Mouse (Mus musculus) midbrain, embryonic 11.5 days (tissue): ENCODE measurements around the gene Rbm17. TPM values are rescaled to one million over a fixed set of nuclear protein-coding genes. Genes with fewer than 3 reads are reported as not detected.
A peak's percentile ranks its signal among the peaks of the same experiment; 100 is the strongest.

Experiments used
- ATAC-seq: fragments of 200-750 bp; cut with Nextera tagmentation; 2 replicates; pipeline ENCODE4 v1.8.0; 2017; ENCODE audit warnings: moderate TSS enrichment, moderate library complexity; ENCODE audit not compliant: low FRiP score
- DNase-seq: peaks from one replicate; pipeline ENCODE4 v3.0.0; 2015; ENCODE audit warnings: low spot score; ENCODE audit errors: missing footprints
- H3K27ac ChIP-seq: fragments of 300-500 bp; sonication (generic); 2 replicates; pipeline ENCODE4 v1.5.1; 2014; ENCODE audit warnings: low read depth, low read length
- H3K27me3 ChIP-seq: fragments of 300-500 bp; sonication (generic); 2 replicates; pipeline ENCODE4 v1.6.1; 2014; ENCODE audit warnings: mild to moderate bottlenecking, low read length, moderate library complexity, mixed read lengths; ENCODE audit not compliant: control insufficient read depth, insufficient read depth
- H3K36me3 ChIP-seq: fragments of 300-500 bp; sonication (generic); 2 replicates; pipeline ENCODE4 v1.6.1; 2014; ENCODE audit warnings: mild to moderate bottlenecking, low read length, moderate library complexity, mixed read lengths; ENCODE audit not compliant: control insufficient read depth, insufficient read depth
- H3K4me1 ChIP-seq: fragments of 300-500 bp; sonication (generic); 2 replicates; pipeline ENCODE4 v1.6.1; 2014; ENCODE audit warnings: low read length; ENCODE audit not compliant: control insufficient read depth, insufficient read depth
- H3K4me2 ChIP-seq: fragments of 300-500 bp; sonication (generic); 2 replicates; pipeline ENCODE4 v1.6.1; 2014; ENCODE audit warnings: mild to moderate bottlenecking, moderate library complexity
- H3K4me3 ChIP-seq: fragments of 300-500 bp; sonication (generic); 2 replicates; pipeline ENCODE4 v1.5.1; 2014; ENCODE audit warnings: low read depth, low read length
- H3K9ac ChIP-seq: fragments of 300-500 bp; sonication (generic); 2 replicates; pipeline ENCODE4 v1.6.1; 2014; ENCODE audit warnings: low read length
- H3K9me3 ChIP-seq: fragments of 300-500 bp; sonication (generic); 2 replicates; pipeline ENCODE4 v1.6.1; 2016; ENCODE audit warnings: low read length; ENCODE audit not compliant: control insufficient read depth
- WGBS: fragments of 180-500 bp; shearing (Covaris S2); extraction: QIAGEN DNeasy Blood & Tissue Kit; methylation state at CpG from one replicate; pipeline ENCODE4 v1.1.7; 2014; 5-methylcytosine and 5-hydroxymethylcytosine counted together
- polyA plus RNA-seq: library from polyadenylated mRNA; unstranded; fragments of >200 nt; fragmentation: Nextera tagmentation; extraction: Ambion mirVana; gene quantifications from 2 replicates; pipeline ENCODE4 v1.2.1, GENCODE M21; 2014

Gene Rbm17
- 187 and 205 TPM in 2 replicates for polyA plus RNA-seq

DNA sequence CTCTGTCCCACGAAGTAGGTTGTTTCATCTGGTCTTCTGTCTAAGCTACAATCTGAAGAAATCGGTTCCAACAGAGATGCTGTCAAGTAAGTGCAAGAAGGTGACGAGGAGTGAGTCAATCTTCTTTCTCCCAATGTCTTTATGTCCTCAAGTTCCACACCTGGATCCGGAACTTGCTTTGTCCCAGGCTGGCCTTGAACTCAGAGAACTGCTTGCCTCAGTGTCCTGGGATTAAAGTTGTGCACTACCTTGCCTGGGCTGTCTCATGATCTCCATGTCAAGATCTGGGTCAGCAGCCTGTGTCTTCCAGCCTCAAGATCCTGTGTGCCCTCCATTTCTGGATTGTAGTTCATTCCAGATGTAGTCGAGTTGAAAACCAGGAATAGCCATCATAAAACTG lies at the start of gene Rbm17:
Gene Rbm17 (minus strand): TSS at position 101 of the 400 bp plus-strand sequence.
- DNase-seq: no peak
- ATAC-seq: no peak
- Histone ChIP-seq H3K9ac (peak within 1 kb of the TSS; percentile 97), H3K4me2 (peak within 1 kb of the TSS; percentile 82; the same call in 1 of the 2 replicates), H3K4me3 (peak within 1 kb of the TSS; percentile 94), H3K36me3 (peaks cover 7% of the 10 kb centered on the region), H3K4me1 (peaks cover 6% of the 10 kb centered on the region), H3K27ac (peak within 1 kb of the TSS; percentile 48; the same call in 1 of the 2 replicates), H3K9me3 (no peaks in the 10 kb centered on the region), H3K27me3 (no peaks in the 10 kb centered on the region)
- 80% methylated on average over 5 of the region's 5 CpGs for WGBS

GRCm38 (mm10) chr2:11653330-11653729 lies 49.4 kb upstream of the Rbm17 start:
- no peak overlapping the region for H3K4me3 ChIP-seq
- H3K36me3 ChIP-seq: no peaks in the 10 kb centered on the region
- H3K27ac ChIP-seq: no peak overlapping the region
- H3K4me1 ChIP-seq: no peaks in the 10 kb centered on the region
- no peak overlapping the region for H3K4me2 ChIP-seq
- no peak for ATAC-seq
- H3K9me3 ChIP-seq: no peaks in the 10 kb centered on the region
- 68% methylated on average over 6 of the region's 6 CpGs for WGBS
- no peak for DNase-seq
- H3K9ac ChIP-seq: no peak overlapping the region
- H3K27me3 ChIP-seq: no peaks in the 10 kb centered on the region

DNA sequence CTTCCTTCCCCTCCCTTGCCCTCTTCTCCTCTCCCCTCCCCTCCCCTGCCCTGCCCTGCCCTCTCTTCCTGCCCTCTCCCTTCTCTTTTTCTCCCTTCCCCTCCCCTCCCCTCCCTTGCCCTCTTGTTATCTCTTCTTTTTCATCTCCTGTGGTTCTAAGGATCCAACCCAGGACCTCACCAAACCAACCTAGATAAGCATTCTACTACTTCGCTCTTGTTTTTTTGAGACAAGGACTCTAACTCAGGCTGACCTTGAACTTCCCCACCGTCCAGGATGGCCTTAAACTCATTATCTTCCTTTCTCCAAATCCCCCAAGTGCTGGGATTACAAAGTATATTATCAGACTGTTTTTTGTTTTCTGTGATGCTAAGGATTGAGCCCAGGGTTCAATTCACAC lies 48.8 kb upstream of the Rbm17 start:
- Histone ChIP-seq H3K27me3 (no peaks in the 10 kb centered on the region), H3K36me3 (no peaks in the 10 kb centered on the region), H3K4me2 (no peak overlapping the region), H3K9me3 (no peaks in the 10 kb centered on the region), H3K4me1 (no peaks in the 10 kb centered on the region), H3K9ac (no peak overlapping the region), H3K4me3 (no peak overlapping the region), H3K27ac (no peak overlapping the region)
- ATAC-seq (no peak), DNase-seq (no peak)
- 83% methylated on average over 2 of the region's 2 CpGs for WGBS

- ATAC-seq (no peak), DNase-seq (no peak)
- WGBS: 77% methylated on average over 3 of the region's 3 CpGs
- H3K27me3 ChIP-seq: no peaks in the 10 kb centered on the region
- no peak overlapping the region for H3K9ac ChIP-seq
- H3K9me3 ChIP-seq: no peaks in the 10 kb centered on the region
- no peak overlapping the region for H3K4me3 ChIP-seq
- no peak overlapping the region for H3K4me2 ChIP-seq
- H3K27ac ChIP-seq: no peak overlapping the region
- no peaks in the 10 kb centered on the region for H3K4me1 ChIP-seq
- no peaks in the 10 kb centered on the region for H3K36me3 ChIP-seq
These were observed 48.2 kb upstream of the Rbm17 start for GRCm38 (mm10) chr2:11652196-11652595.

DNA sequence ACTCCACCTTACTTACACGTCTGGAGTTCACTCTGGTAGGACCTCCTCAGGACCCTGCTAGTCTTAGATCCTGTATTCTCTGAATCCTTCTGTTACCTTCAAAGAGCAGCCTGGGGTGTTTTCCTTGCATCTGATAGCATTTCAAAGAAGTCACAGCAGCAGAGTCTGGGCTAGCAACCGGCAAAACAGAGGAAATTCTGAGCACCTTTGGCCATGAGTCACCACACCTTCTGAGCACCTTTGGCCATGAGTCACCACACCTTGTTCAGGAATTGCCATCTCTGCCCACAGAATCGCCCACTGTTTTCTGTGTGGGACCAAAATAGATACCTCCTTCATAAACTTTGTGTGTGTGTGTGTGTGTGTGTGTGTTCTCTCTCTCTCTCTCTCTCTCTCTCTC lies 47.5 kb upstream of the Rbm17 start:
- Histone ChIP-seq H3K9me3 (no peaks in the 10 kb centered on the region), H3K9ac (no peak overlapping the region), H3K27ac (no peak overlapping the region), H3K4me1 (no peaks in the 10 kb centered on the region), H3K36me3 (no peaks in the 10 kb centered on the region), H3K27me3 (no peaks in the 10 kb centered on the region), H3K4me3 (no peak overlapping the region), H3K4me2 (no peak overlapping the region)
- no peak for DNase-seq
- 57% methylated on average over 3 of the region's 3 CpGs for WGBS
- ATAC-seq: no peak

DNA sequence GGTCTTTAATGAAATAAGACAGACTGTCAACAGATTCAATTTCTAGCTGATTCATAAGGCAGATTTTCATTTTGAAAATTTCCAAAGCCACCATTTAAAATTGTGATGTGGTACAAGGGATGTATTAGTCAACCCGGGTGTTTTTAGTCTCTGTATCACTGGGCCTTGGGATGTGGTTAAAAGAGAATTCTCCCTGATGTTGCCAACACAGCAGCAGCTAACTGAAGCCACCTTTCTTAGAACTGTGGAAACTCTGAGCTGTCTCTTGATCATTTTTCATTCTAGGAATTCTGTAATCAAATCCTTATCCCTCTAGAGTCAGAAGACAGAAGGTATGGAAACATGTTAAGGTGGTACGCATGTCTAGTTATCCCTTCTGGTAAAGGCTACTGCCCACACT lies 41.3 kb upstream of the Rbm17 start:
- no peak overlapping the region for H3K9ac ChIP-seq
- 88% methylated on average over 2 of the region's 2 CpGs for WGBS
- no peak for DNase-seq
- no peak for ATAC-seq
- no peak overlapping the region for H3K27ac ChIP-seq
- H3K4me1 ChIP-seq: no peaks in the 10 kb centered on the region
- H3K27me3 ChIP-seq: no peaks in the 10 kb centered on the region
- H3K36me3 ChIP-seq: no peaks in the 10 kb centered on the region
- no peak overlapping the region for H3K4me2 ChIP-seq
- no peak overlapping the region for H3K4me3 ChIP-seq
- H3K9me3 ChIP-seq: no peaks in the 10 kb centered on the region

DNA sequence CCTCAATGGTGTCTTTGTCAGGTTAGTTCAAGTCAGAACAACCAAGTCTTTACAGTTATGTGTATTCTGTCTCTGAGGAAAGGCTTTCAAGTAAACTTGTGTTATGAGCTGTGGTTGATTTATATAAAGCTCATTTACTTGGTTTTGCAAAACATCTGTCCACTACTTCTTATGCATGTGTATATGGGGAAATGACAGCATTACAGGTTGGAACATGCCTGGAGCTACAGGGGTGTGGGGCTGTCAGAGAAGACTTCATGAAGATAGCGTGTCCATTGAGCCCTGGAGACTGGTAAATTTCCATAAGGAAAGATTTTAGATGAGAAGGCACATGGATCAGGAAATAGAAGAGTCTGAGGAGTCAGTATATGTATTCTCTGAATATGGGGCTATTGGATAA lies 40.1 kb upstream of the Rbm17 start:
- WGBS: 71% methylated on average over 1 of the region's 1 CpGs
- Histone ChIP-seq H3K4me3 (no peak overlapping the region), H3K27me3 (no peaks in the 10 kb centered on the region), H3K9ac (no peak overlapping the region), H3K4me2 (no peak overlapping the region), H3K27ac (no peak overlapping the region), H3K4me1 (no peaks in the 10 kb centered on the region), H3K9me3 (no peaks in the 10 kb centered on the region), H3K36me3 (no peaks in the 10 kb centered on the region)
- DNase-seq (no peak), ATAC-seq (no peak)

GRCm38 (mm10) chr2:11642451-11642941 lies 38.5 kb upstream of the Rbm17 start, which contains the start of gene Il2ra:
TSS of gene Il2ra (plus strand) at chr2:11642807.
- no peaks in the 10 kb centered on the region for H3K9me3 ChIP-seq

GRCm38 (mm10) chr2:11637115-11637514 lies 33.2 kb upstream of the Rbm17 start:
- Histone ChIP-seq H3K4me3 (no peak overlapping the region), H3K9ac (no peak overlapping the region), H3K36me3 (no peaks in the 10 kb centered on the region), H3K27ac (no peak overlapping the region), H3K27me3 (no peaks in the 10 kb centered on the region), H3K4me1 (no peaks in the 10 kb centered on the region), H3K4me2 (no peak overlapping the region), H3K9me3 (no peaks in the 10 kb centered on the region)
- ATAC-seq (no peak), DNase-seq (no peak)
- 80% methylated on average over 1 of the region's 1 CpGs for WGBS

More at GRCm38 (mm10) chr2:11642451-11642941, 38.5 kb upstream of the Rbm17 start, which contains the start of gene Il2ra:
- Histone ChIP-seq H3K27ac (no peak within 1 kb of the TSS), H3K36me3 (no peaks in the 10 kb centered on the region), H3K4me2 (no peak within 1 kb of the TSS), H3K9ac (no peak within 1 kb of the TSS), H3K4me3 (no peak within 1 kb of the TSS), H3K4me1 (no peaks in the 10 kb centered on the region), H3K27me3 (no peaks in the 10 kb centered on the region)
- 87% methylated on average over 3 of the region's 3 CpGs for WGBS
- no peak for DNase-seq
- ATAC-seq: no peak
